Mouse (Mus musculus) v-Abl transformed pro-B cells (cell line): ENCODE results near the gene Ube2s.

Source experiments
- in situ Hi-C, 2 experiments: fragments of 400-800 bp; cut with MboI; formaldehyde crosslinking; loops; one replicate each; pipeline ENCODE4 v1.15.1; 2025; ENCODE audit not compliant: unreplicated experiment in 2 of 2

The Ube2s gene

DNA sequence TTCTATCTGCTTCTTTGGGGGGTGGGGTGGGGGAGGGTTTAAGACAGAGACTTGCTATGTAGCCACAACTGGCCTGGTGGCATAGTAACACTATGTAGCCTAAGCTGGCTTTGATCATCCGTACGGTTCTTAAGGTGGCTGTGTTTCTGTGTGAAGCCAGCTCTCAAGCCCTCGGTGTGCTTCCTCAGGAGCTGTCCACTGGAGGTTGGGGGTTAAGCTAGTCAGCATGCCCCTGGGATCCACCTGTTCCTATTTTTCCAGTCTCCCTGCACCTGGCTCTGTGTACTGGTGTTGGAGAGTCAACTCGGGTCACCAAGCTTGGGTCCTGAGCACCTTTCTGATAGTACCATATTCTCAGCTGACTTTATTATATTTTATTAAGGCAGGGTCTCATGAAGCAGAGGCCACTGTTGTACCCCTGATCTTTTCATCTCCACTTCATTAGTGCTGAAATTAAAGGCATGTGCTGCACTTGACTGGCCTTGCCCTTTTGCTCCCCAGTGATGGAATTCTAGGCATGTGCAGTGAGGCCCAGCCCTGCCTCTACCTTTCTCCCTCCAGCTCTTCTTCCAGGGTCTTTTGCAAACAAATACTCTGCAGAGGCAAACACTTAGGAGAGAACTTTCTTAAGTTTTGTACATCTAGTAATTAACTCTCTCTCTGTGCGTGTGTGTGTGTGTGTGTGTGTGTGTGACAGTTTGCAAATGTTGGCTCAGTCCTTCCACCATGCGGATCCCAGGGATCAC, 9.9 kb upstream of the Ube2s start:
- in situ Hi-C loops: loop anchor here (25.0 kb wide), 1 partner anchor 685 kb away; the partner anchor contains the start of gene Leng8 (in 2 of the 2)

DNA sequence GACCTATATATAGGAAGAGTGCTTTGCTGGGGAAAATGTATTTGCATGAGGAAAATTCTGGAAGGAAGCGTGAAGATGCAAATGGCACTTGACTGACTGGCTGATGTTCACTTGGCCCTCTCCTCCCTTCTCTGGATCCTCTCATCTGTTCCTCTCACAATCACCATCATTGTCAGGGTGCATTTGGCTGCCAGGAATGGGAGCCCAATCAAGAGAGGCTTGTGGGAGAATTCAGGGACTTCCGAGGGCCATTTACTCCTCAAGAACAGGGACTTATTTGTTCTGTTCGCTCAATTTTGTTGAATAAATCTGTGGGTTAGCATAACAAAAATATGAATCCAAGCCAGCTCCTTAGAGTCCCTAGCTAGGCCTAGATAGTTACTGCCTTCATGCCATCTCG, 9.3 kb upstream of the Ube2s start:
- in situ Hi-C loops: loop anchor here (25.0 kb wide), 1 partner anchor 684 kb away; the partner anchor contains the start of gene Leng8 (in 2 of the 2)

DNA sequence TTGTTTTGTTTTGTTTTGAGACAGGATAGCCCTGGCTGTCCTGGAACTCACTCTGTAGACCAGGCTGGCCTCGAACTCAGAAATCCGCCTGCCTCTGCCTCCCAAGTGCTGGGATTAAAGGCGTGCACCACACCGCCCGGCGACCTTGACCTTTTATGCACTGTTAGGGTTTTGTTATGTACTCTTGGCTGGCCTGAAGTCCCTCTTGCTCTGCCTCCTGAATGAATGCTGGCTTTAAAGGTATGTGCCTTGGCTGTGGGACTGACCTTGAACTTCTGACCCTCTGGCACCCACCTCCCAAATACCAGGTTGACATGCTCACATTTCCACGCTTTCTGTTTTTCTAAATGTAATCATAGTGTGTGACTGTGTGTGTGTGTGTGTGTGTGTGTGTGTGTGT, 8.5 kb upstream of the Ube2s start:
- in situ Hi-C loops: loop anchor here (25.0 kb wide), 1 partner anchor 684 kb away; the partner anchor contains the start of gene Leng8 (in 2 of the 2)

DNA sequence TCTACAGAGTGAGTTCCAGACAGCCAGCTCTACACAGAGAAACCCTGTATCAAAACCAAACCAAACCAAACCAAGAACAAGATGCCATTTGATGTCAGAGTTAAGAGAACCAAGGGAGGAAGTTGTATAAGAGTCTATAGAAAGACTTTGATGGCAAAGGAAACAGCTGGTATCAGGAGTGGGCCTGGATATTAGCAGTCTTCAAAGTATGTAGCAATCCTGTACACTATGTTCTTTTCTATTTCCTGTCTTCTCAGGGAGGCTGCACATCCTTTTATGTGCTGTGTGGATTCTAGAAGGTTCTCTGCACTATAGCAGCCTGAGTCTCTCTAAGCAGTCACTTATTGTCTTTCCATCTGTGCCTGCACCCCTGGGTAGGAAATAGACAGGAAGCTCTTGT, 4.2 kb upstream of the Ube2s start:
- in situ Hi-C loops: loop anchor here (10.0 to 25.0 kb wide), 2 partner anchors 98 to 679 kb away; partner anchors contain the start of genes Leng8 (in 2 of the 2) and Zfp628 (in 1 of the 2)

DNA sequence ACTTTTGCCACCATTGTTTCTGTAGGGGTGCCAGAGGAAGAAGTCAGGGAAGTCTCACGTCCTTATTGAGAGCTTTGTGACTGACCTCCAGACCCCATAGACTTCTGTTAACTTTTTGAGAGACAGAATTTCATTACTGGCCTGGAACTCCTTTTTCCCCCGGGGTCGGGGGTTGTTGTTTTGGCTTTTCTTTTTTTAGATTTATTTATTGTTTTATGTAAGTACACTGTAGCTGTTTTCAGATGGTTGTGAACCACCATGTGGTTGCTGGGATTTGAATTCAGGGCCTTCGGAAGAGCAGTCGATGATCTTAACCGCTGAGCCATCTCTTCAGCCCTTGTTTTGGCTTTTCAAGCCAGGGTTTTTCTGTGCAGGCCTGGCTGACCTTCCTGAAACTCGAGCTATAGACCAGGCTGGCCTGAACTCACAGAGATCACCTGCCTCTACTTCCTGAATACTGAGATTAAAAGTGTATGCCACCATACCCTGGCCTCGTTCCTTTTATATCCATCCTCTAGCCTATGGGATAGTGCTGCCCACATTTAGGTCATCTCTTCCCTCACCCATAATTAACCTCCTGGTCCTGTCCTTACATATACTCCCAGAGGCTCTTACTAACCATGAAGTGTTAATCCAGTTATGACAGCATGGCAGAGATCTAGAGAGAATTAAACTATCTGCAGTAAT, 858 bp upstream of the Ube2s start:
- in situ Hi-C loops: loop anchor here (5.0 to 25.0 kb wide), 4 partner anchors 54 to 676 kb away; partner anchors contain the start of genes Leng8 (in 2 of the 2) and Zfp628 (in 1 of the 2)

DNA sequence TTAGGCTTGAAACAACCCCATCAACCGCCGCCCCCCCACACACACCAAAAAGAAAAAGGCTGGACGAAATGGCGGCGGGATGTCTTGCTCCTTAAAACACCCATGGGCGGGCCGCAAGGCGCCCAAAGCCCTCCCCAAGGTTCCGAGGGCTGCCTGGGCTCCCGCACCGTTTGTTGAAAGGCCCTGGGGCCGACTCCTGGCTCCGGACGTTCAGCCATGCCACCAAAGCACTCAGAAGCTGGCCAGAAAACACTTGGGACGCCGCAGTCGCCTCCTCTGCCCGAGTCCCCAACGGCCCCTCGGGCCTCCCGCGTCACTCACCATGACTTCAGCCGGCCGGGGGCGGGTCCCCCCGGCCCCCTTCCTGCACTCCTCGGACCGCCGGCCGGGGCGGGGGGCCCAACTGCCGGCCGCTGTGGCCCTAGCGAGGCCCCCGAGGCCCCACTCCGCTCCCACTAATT, 518 bp downstream of the Ube2s start:
- in situ Hi-C loops: loop anchor here (5.0 to 25.0 kb wide), 4 partner anchors 55 to 675 kb away; partner anchors contain the start of genes Leng8 (in 2 of the 2) and Zfp628 (in 1 of the 2)

DNA sequence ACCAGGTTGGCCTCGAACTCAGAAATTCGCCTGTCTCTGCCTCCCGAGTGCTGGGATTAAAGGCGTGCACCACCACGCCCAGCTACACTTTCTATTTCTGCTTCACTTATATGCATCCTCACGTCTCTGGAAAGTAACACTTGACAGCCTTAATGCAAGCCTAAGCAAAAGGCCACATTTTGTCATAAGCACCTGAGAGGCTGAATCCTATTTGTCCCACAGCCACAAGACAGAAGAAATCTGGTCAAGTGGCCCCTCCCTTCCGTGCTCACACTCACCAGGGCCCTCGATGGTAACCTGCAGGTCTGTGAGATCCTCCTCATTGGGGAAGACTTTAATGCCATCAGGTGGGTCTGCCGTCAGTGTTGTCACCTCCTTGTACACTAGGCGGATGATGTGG, 1.3 kb downstream of the Ube2s start:
- in situ Hi-C loops: loop anchor here (5.0 to 25.0 kb wide), 4 partner anchors 56 to 674 kb away; partner anchors contain the start of genes Leng8 (in 2 of the 2) and Zfp628 (in 1 of the 2)

DNA sequence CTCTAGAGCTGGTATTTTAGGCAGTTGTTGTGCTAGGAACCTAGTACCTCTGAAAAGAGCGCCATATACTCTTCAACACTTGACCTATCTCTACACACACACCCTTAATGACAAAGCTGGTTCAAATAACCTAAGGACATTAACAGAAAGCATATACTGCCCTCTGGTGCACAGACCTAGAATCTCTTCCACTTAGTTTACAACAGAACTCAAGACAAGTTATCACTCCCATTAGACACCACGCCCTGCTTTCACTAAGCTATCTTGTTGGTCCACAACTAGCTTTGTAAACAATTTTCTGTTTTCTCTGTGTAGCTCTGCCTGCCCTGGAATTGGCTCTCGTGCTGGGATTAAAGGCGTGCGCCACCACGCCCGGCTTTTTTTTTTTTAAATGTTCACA, 5.7 kb downstream of the Ube2s start:
- in situ Hi-C loops: loop anchor here (10.0 to 25.0 kb wide), 2 partner anchors 218 to 669 kb away; partner anchors contain the start of genes Leng8 (in 2 of the 2), Ccdc106 (in 1 of the 2) and Zfp865 (in 1 of the 2)

DNA sequence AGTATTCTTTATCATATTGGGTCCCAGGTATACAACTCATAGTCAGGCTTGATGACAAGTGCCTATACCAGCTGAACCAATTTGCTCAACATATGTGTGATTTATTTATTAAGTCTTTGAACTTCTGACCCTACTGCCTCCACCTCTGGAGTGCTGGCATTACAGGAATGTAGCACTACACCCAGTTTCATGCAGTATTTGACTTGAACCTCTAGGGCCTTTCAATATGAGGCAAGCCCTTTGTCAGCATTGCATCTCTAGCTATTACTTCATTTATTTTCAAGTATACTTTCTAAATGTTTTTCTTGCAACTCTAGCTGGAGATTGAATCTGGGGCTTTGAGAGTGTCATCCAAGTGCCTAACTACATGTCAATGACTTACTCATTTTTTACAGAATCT, 10.1 kb downstream of the Ube2s start:
- in situ Hi-C loops: loop anchor here (5.0 to 25.0 kb wide), 3 partner anchors 223 to 665 kb away; partner anchors contain the start of genes Leng8 (in 2 of the 2), Ccdc106 (in 1 of the 2) and Zfp865 (in 1 of the 2)

DNA sequence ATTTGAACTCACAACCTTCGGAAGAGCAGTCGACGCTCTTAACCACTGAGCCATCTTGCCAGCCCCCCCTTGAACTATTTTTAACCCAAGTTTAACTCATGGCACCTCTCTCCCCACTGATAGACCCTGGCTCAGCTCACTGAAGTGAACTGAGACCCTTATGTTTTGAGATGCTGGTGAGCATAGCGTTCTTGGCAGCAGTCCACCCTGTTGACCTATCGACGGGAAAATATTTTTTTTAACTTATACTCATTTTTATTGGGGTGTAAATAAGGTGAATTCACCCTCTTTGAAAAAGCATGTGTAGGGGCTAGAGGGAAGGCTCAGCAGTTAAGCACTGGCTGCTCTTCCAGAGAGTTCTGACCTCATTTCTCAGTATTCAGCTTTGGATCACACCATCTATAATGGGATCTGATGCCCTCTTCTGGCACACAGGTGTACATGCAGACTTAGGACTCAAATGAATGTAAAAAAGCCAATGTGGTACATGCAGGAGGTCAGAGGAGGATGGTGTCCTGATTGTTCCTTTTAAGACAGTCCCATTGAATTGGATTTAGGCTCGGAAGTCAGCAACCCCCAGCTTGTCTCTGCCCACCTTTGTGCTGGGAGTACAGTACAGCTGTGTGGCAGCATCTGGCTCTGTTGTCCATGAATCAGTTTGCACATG, 16.5 kb downstream of the Ube2s start:
- in situ Hi-C loops: loop anchor here (5.0 to 10.0 kb wide), 4 partner anchors 149 to 1379 kb away; partner anchors contain the start of gene Zfp444 (in 1 of the 2)

DNA sequence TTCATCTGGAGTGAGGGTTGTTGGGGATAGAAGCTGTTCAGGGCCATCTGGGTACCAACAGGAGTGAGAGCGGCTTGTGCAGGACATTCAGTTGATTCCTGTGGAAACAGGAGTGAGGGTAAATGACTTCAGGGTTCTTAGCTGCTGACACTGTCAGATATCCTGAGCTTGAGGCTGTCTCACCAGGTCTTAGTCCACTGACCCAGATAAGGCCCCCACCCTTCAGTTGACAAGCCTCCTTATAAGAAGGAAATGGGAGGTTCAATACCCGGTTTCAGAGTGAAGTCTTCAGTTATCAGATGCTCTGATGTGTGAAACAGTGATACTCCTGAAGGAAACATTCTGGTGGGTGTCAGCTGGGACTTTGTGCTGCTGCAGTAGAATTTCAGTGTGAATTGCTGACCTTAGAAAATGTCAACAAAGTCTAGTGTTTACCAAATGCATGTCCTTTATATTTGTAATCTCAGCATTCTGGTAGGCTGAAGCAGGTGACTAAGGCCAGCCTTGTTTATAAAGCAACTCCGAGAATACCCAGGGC, 17.7 kb downstream of the Ube2s start:
- in situ Hi-C loops: loop anchor here (5.0 to 10.0 kb wide), 4 partner anchors 150 to 1380 kb away; partner anchors contain the start of gene Zfp444 (in 1 of the 2)

DNA sequence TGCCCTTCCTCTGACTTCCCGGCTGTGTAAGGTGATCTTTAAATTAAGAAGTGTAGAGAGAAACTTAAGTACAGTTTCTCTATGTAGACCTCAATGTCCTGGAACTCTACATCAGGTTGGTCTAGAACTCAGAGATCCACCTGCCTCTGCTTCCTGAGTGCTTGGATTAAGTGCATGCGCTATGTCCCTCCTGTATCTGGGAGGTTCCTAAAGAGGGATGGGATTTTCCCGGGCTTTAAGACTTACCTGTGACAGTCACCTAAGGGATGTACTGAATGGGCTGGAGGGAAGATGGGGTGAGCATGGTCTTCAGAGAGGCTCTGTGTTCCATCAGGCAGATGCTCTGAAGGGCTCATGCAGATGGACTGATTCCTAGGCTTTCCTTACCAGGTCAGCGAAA, 18.7 kb downstream of the Ube2s start:
- in situ Hi-C loops: loop anchor here (10.0 kb wide), 2 partner anchors 151 to 1381 kb away; partner anchors contain the start of gene Zfp444 (in 1 of the 2)

DNA sequence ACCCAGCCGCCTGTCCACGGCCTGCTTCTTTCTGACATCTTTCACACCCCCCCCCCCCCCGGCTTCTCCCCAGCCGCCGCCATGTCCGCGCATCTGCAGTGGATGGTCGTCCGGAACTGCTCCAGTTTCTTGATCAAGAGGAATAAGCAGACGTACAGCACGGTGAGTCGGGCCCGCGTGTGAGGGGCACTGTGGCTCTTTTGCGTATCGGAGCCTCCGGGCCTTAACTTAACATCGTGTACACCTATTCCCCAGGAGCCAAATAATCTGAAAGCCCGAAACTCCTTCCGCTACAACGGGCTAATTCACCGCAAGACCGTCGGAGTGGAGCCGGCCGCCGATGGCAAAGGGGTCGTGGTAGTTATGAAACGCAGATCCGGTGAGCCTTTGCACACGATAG, 19.1 kb downstream of the Ube2s start:
- in situ Hi-C loops: loop anchor here (10.0 kb wide), 2 partner anchors 152 to 1382 kb away; partner anchors contain the start of gene Zfp444 (in 1 of the 2)

DNA sequence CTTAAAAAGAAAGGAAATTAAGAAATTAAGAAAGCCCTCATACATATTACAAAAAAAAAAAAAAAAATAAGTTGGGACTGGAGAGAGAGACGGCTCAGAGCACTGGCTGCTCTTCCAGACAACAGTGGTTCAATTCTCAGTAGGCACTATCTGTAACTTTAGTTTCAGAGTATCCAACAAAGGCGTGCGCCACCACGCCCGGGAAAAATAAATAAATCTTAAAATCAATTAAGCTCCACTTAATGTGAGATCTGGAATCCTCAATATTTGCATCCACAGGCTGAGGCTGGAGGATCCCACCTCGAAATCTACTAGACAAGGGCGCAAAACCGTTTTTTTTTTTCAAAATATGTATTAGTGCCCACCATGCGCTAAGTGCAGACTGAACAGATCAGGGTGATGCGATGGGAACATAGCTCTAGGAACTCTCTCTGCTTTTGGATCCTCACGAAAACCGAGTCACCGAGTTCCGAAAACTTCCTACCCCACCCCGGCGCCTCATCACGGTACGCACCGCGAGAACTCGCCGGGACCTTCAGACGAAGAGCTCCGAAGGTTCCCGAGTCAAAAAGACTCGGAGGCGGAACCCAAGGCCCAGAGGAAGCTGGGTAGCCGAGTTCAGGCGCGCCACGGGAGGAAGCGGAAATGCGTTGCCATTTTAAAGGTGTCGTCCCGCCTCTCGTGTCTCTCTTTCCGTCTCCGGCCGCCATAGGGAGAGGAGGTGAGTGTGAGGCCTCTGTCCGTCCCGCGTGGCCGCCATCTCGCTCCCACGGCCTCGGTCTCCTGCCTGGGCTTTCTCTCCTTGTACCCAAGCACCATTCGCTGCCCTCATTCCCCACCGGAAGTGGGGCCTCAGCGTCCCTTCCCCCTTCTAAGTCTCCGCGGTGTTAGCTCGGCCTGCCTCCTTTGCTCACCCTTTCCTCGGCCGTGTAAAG, 19.8 kb downstream of the Ube2s start, which contains the start of gene Rpl28:
Rpl28 (plus strand) TSS at position 597 of the 935 bp plus-strand sequence.
- in situ Hi-C loops: loop anchor here (10.0 kb wide), 2 partner anchors 152 to 1382 kb away; partner anchors contain the start of gene Zfp444 (in 1 of the 2)

DNA sequence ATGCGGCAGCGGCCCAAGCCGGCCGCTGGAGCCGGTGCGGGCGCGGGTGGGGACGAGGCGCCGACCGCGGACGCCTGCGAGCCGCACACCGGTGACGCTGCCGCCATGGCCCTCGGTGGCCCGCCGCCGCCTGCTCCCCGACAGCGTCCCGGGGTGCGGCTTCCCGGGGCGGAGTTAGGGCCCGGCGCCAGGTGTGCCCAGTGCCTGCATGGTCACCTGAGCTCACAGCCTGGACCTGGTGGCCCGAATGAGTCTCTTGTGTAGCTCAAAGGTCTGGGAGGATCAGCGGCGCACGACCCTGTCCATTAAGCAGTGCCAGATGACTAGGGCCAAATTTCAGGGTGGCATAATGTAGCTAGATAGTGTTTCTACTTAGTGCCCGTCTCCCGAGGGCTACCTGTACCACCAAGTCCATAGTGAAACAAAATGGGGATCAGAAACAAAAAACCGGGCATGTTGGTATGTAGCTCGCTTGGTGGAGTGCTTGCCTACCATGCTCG, 22.9 kb downstream of the Ube2s start, which contains the start of gene Tmem238:
Tmem238 (minus strand) TSS at position 221 of the 500 bp plus-strand sequence.
- in situ Hi-C loops: loop anchor here in 1 of 2 experiments (5.0 kb wide), 1 partner anchor 42 kb away; no protein-coding TSS in a partner anchor

DNA sequence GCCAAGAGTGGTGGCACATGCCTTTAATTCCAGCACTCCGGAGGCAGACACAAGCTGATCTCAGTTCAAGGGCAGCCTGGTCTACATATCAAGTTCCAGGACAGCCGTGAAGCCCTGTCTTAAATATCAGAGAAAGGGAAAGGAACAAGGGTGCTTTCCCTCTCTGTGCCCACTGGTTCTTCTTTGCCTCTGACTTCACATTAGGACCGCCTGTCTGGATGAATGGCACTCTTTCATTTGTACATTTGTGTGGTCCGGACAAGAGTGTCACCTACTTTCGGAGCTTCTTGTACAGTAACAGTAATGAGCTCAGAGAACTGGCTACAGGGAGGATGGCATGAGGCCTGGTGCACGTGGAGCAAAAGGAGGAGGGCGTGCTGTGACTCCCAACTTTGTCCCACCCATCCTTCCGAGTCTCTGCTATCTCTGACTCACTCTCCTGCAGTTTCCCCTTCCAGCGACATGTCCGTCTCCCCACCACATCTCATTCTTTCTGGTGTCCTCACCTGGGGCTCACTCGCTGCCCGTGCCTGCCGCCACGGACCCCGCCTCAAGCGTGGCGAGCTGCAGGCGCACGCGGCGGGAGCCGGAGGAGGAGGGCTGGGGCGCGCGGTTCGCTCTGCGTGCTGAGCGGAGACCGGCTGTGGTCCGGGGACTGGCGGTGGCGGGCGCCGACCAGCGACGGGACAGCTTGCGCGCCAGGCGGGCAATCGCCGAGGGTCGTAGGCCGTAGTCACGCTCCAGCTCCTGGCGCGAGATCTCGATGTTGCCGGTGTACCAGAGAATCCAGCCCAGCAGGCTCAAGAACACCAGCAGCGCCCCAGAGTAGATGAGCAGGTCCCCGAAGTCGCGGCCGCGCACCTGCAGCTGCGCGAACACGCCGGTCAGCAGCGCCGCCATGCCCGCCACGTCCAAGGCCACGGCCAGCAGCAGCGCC, 23.6 kb downstream of the Ube2s start:
- in situ Hi-C loops: loop anchor here in 1 of 2 experiments (5.0 kb wide), 1 partner anchor 41 kb away; no protein-coding TSS in a partner anchor
